Mouse (Mus musculus) myocyte (in vitro differentiated cells): Measurements from ENCODE around the gene Uba3. TPM values are rescaled to one million over a fixed set of nuclear protein-coding genes. Genes with fewer than 3 reads are reported as not detected.
A peak's percentile ranks its signal among the peaks of the same experiment; 100 is the strongest.

Experiments used
- H3K27me3 ChIP-seq: one replicate; pipeline ENCODE4 v1.6.1; 2011; ENCODE audit not compliant: control insufficient read depth, insufficient read depth, insufficient read length
- H3K36me3 ChIP-seq: one replicate; pipeline ENCODE4 v1.6.1; 2011; ENCODE audit not compliant: control insufficient read depth, insufficient read depth
- H3K4me2 ChIP-seq: one replicate; pipeline ENCODE4 v1.6.1; 2011; ENCODE audit warnings: low read depth, control low read depth
- H3K4me3 ChIP-seq: one replicate; pipeline ENCODE4 v1.5.1; 2011; ENCODE audit warnings: mild to moderate bottlenecking, control low read depth, moderate library complexity
- H3K79me2 ChIP-seq: one replicate; pipeline ENCODE4 v1.6.1; 2011; ENCODE audit not compliant: control insufficient read depth, insufficient read depth
- H3ac ChIP-seq: one replicate; pipeline ENCODE4 v1.6.1; 2011; ENCODE audit not compliant: control insufficient read depth, insufficient read length
- CEBPB ChIP-seq: IDR thresholded peaks from 2 replicates; pipeline ENCODE4 v1.6.1; 2011; ENCODE audit warnings: mild to moderate bottlenecking, moderate library complexity; ENCODE audit not compliant: poor library complexity, insufficient read depth, severe bottlenecking
- E2F4 ChIP-seq: IDR thresholded peaks from one replicate; pipeline ENCODE4 v1.6.1; 2011; ENCODE audit warnings: mild to moderate bottlenecking, control low read depth, moderate library complexity; ENCODE audit not compliant: insufficient read depth
- MAX ChIP-seq: IDR thresholded peaks from one replicate; pipeline ENCODE4 v1.6.1; 2011; ENCODE audit warnings: low read depth, mild to moderate bottlenecking, control low read depth
- MYOD1 ChIP-seq, 3 experiments: IDR thresholded peaks; one replicate each; pipeline ENCODE4 v1.6.1; 2011; ENCODE audit warnings: control low read depth in 2 of 3, low read depth in 2 of 3, mild to moderate bottlenecking in 2 of 3, moderate library complexity in 1 of 3; ENCODE audit not compliant: insufficient read length in 2 of 3, control insufficient read depth in 1 of 3
- MYOG ChIP-seq, 3 experiments: IDR thresholded peaks; one replicate each; pipeline ENCODE4 v1.6.1; 2011; ENCODE audit warnings: control low read depth in 2 of 3, low read depth in 2 of 3, mild to moderate bottlenecking in 2 of 3; ENCODE audit not compliant: insufficient read length in 2 of 3, control insufficient read depth in 1 of 3, insufficient read depth in 1 of 3
- POLR2A ChIP-seq: IDR thresholded peaks from one replicate; pipeline ENCODE4 v1.6.1; 2011; ENCODE audit warnings: low read depth, mild to moderate bottlenecking, control low read depth, moderate library complexity; ENCODE audit not compliant: insufficient read length
- POLR2AphosphoS2 ChIP-seq: IDR thresholded peaks from one replicate; pipeline ENCODE4 v1.6.1; 2011; ENCODE audit warnings: low read depth, control low read depth; ENCODE audit not compliant: insufficient read length
- REST ChIP-seq: IDR thresholded peaks from one replicate; pipeline ENCODE4 v1.6.1; 2011; ENCODE audit warnings: mild to moderate bottlenecking, control low read depth, moderate library complexity; ENCODE audit not compliant: insufficient read depth, insufficient read length
- SRF ChIP-seq: IDR thresholded peaks from one replicate; pipeline ENCODE4 v1.6.1; 2011; ENCODE audit warnings: low read depth; ENCODE audit not compliant: control insufficient read depth, insufficient read length
- TCF12 ChIP-seq: IDR thresholded peaks from one replicate; pipeline ENCODE4 v1.6.1; 2011; ENCODE audit warnings: mild to moderate bottlenecking, control low read depth; ENCODE audit not compliant: poor library complexity, insufficient read depth, severe bottlenecking
- TCF3 ChIP-seq: IDR thresholded peaks from one replicate; pipeline ENCODE4 v1.6.1; 2011; ENCODE audit warnings: low read depth, control low read depth; ENCODE audit not compliant: insufficient read length
- USF1 ChIP-seq: IDR thresholded peaks from one replicate; pipeline ENCODE4 v1.6.1; 2011; ENCODE audit warnings: low read depth, mild to moderate bottlenecking, control low read depth, moderate library complexity
- polyA plus RNA-seq: library from polyadenylated mRNA; unstranded; fragments of >200 nt; fragmentation: generic; extraction: Trizol; gene quantifications from one replicate; pipeline ENCODE4 v1.2.1, GENCODE M21; 2012; ENCODE audit warnings: missing spikeins

Gene Uba3
- polyA plus RNA-seq, 1 experiment = 43.7 TPM

GRCm38 (mm10) chr6:97202477-97202876 lies 3.0 kb downstream of the Uba3 start:
- Histone ChIP-seq H3K4me2 (peak overlapping the region; percentile 35), H3K4me3 (no peak overlapping the region), H3ac (no peak overlapping the region), H3K27me3 (no peaks in the 10 kb centered on the region), H3K36me3 (peaks cover 26% of the 10 kb centered on the region), H3K79me2 (peaks cover 77% of the 10 kb centered on the region)
- no peak for TF ChIP-seq MYOG (IDR thresholded peaks at IDR 0.05; ENCODE audit: control insufficient read depth in 1 of 3, insufficient read depth in 1 of 3, insufficient read length in 2 of 3, low read depth in 2 of 3)
- TF ChIP-seq POLR2A = no peak
- no peak for TF ChIP-seq USF1
- TF ChIP-seq MAX = no peak
- no peak for TF ChIP-seq CEBPB
- TF ChIP-seq TCF12 = no peak
- no peak for TF ChIP-seq E2F4
- no peak for TF ChIP-seq MYOD1 (IDR thresholded peaks at IDR 0.05; ENCODE audit: control insufficient read depth in 1 of 3, insufficient read length in 2 of 3, low read depth in 2 of 3)
- no peak for TF ChIP-seq SRF
- TF ChIP-seq REST = no peak
- no peak for TF ChIP-seq POLR2AphosphoS2
- TF ChIP-seq TCF3 = no peak

GRCm38 (mm10) chr6:97200437-97200836 lies 5.0 kb downstream of the Uba3 start:
- peaks cover 46% of the 10 kb centered on the region for H3K36me3 ChIP-seq

GRCm38 (mm10) chr6:97179367-97179828 lies 26.0 kb downstream of the Uba3 start:
- peak overlapping the region; percentile 79 for H3K4me3 ChIP-seq
- peaks cover 35% of the 10 kb centered on the region for H3K36me3 ChIP-seq
- no peaks in the 10 kb centered on the region for H3K27me3 ChIP-seq
- peaks cover 42% of the 10 kb centered on the region for H3K79me2 ChIP-seq
- peak; percentile 56 for TF ChIP-seq POLR2AphosphoS2
- peak in 2 of 3 experiments; percentile 25 to 52 for TF ChIP-seq MYOG (IDR thresholded peaks at IDR 0.05; ENCODE audit: control insufficient read depth in 1 of 3, insufficient read depth in 1 of 3, insufficient read length in 2 of 3, low read depth in 2 of 3)
- no peak for TF ChIP-seq TCF3
- no peak for TF ChIP-seq CEBPB
- TF ChIP-seq MYOD1 (IDR thresholded peaks at IDR 0.05; ENCODE audit: control insufficient read depth in 1 of 3, insufficient read length in 2 of 3, low read depth in 2 of 3) = peak in 2 of 3 experiments; percentile 18 to 48
- TF ChIP-seq SRF = peak; percentile 19
- peak overlapping the region; percentile 62 for H3ac ChIP-seq
- peak overlapping the region; percentile 78 for H3K4me2 ChIP-seq

More at GRCm38 (mm10) chr6:97200437-97200836, 5.0 kb downstream of the Uba3 start:
- no peak overlapping the region for H3K4me2 ChIP-seq
- H3K27me3 ChIP-seq = no peaks in the 10 kb centered on the region
- H3ac ChIP-seq = no peak overlapping the region
- TF ChIP-seq USF1 (no peak), TCF12 (no peak)
- no peak overlapping the region for H3K4me3 ChIP-seq
- peaks cover 79% of the 10 kb centered on the region for H3K79me2 ChIP-seq

GRCm38 (mm10) chr6:97178491-97179366 lies 26.7 kb downstream of the Uba3 start, which contains the start of gene Tmf1:
Gene Tmf1, minus strand, starts transcription at chr6:97179122.
- peak within 1 kb of the TSS; percentile 78 for H3K4me2 ChIP-seq
- no peaks in the 10 kb centered on the region for H3K27me3 ChIP-seq

GRCm38 (mm10) chr6:97175716-97176115 lies 29.7 kb downstream of the Uba3 start:
- Histone ChIP-seq H3ac (no peak overlapping the region), H3K27me3 (no peaks in the 10 kb centered on the region), H3K4me3 (no peak overlapping the region), H3K79me2 (peaks cover 56% of the 10 kb centered on the region), H3K4me2 (no peak overlapping the region), H3K36me3 (peaks cover 47% of the 10 kb centered on the region)
- no peak for TF ChIP-seq REST
- no peak for TF ChIP-seq E2F4
- no peak for TF ChIP-seq TCF12
- TF ChIP-seq TCF3 = no peak
- no peak for TF ChIP-seq CEBPB
- TF ChIP-seq MYOD1 (IDR thresholded peaks at IDR 0.05; ENCODE audit: control insufficient read depth in 1 of 3, insufficient read length in 2 of 3, low read depth in 2 of 3) = no peak
- TF ChIP-seq USF1 = no peak
- TF ChIP-seq MYOG (IDR thresholded peaks at IDR 0.05; ENCODE audit: control insufficient read depth in 1 of 3, insufficient read depth in 1 of 3, insufficient read length in 2 of 3, low read depth in 2 of 3) = no peak

More at GRCm38 (mm10) chr6:97178491-97179366, 26.7 kb downstream of the Uba3 start, which contains the start of gene Tmf1:
- TF ChIP-seq MYOD1 (IDR thresholded peaks at IDR 0.05; ENCODE audit: control insufficient read depth in 1 of 3, insufficient read length in 2 of 3, low read depth in 2 of 3) (peak in 2 of 3 experiments; percentile 2 to 41), MAX (no peak), MYOG (IDR thresholded peaks at IDR 0.05; ENCODE audit: control insufficient read depth in 1 of 3, insufficient read depth in 1 of 3, insufficient read length in 2 of 3, low read depth in 2 of 3) (peak in 1 of 3 experiments; percentile 42), USF1 (no peak), POLR2A (peak; percentile 81), E2F4 (no peak), REST (no peak), POLR2AphosphoS2 (peak; percentile 88)
- Histone ChIP-seq H3K79me2 (peaks cover 48% of the 10 kb centered on the region), H3ac (peak within 1 kb of the TSS; percentile 62), H3K4me3 (peak within 1 kb of the TSS; percentile 79), H3K36me3 (peaks cover 31% of the 10 kb centered on the region)
